Mouse (Mus musculus): Measurements from ENCODE around the gene Prom1.

- no peak for TF ChIP-seq CTCF (IDR thresholded peaks at IDR 0.05; ENCODE audit: extremely low read depth, insufficient read length, insufficient replicate concordance, low read depth, low read length)
- no peak for TF ChIP-seq POLR2A (IDR thresholded peaks at IDR 0.05; ENCODE audit: low read depth, low read length)
Observed at GRCm38 (mm10) chr5:43961056-43961455, 140.8 kb downstream of the Prom1 start.
